Mouse (Mus musculus) limb, embryonic 15.5 days (tissue): ENCODE measurements around the gene Astn2. TPM values are rescaled to one million over a fixed set of nuclear protein-coding genes. Genes with fewer than 3 reads are reported as not detected.

Experiments
- ATAC-seq: fragments of 200-750 bp; cut with Nextera tagmentation; 2 replicates; pipeline ENCODE4 v1.8.0; 2017; ENCODE audit warnings: low read depth, moderate TSS enrichment; ENCODE audit not compliant: insufficient number of reproducible peaks, low FRiP score, low TSS enrichment
- H3K27ac ChIP-seq: fragments of 300-500 bp; sonication (generic); 2 replicates; pipeline ENCODE4 v1.5.1; 2015; ENCODE audit warnings: moderate library complexity, mild to moderate bottlenecking, inconsistent platforms
- H3K27me3 ChIP-seq: fragments of 300-500 bp; sonication (generic); 2 replicates; pipeline ENCODE4 v1.6.1; 2015; ENCODE audit warnings: inconsistent platforms
- H3K36me3 ChIP-seq: fragments of 300-500 bp; sonication (generic); 2 replicates; pipeline ENCODE4 v1.6.1; 2015; ENCODE audit warnings: inconsistent platforms
- H3K4me1 ChIP-seq: fragments of 300-500 bp; sonication (generic); 2 replicates; pipeline ENCODE4 v1.6.1; 2015; ENCODE audit warnings: inconsistent platforms
- H3K4me2 ChIP-seq: fragments of 300-500 bp; sonication (generic); 2 replicates; pipeline ENCODE4 v1.6.1; 2015; ENCODE audit warnings: mild to moderate bottlenecking, inconsistent platforms
- H3K4me3 ChIP-seq: fragments of 300-500 bp; sonication (generic); 2 replicates; pipeline ENCODE4 v1.5.1; 2015; ENCODE audit warnings: mild to moderate bottlenecking, inconsistent platforms
- H3K9ac ChIP-seq: fragments of 300-500 bp; sonication (generic); 2 replicates; pipeline ENCODE4 v1.6.1; 2015; ENCODE audit warnings: inconsistent platforms
- H3K9me3 ChIP-seq: fragments of 300-500 bp; sonication (generic); 2 replicates; pipeline ENCODE4 v1.6.1; 2016; ENCODE audit warnings: inconsistent platforms
- WGBS: fragments of 180-500 bp; shearing (Covaris S2); methylation state at CpG from one replicate; pipeline ENCODE4 v1.1.7; 2015; 5-methylcytosine and 5-hydroxymethylcytosine counted together
- polyA plus RNA-seq: library from polyadenylated mRNA; unstranded; fragments of >200 nt; fragmentation: Nextera tagmentation; extraction: Ambion mirVana; gene quantifications from 2 replicates; pipeline ENCODE4 v1.2.1, GENCODE M21; 2015

Astn2 gene
- polyA plus RNA-seq, 1 experiment from 2014 or later = 1.5 TPM

- H3K9me3 ChIP-seq = no peaks in the 10 kb centered on the region
- no peak for ATAC-seq
- no peak overlapping the region for H3K27ac ChIP-seq
- no peaks in the 10 kb centered on the region; the same call in 1 of the 2 replicates for H3K4me1 ChIP-seq
- no peak overlapping the region for H3K4me2 ChIP-seq
- WGBS = 76% methylated on average over 6 of the region's 6 CpGs
- H3K9ac ChIP-seq = no peak overlapping the region
- H3K4me3 ChIP-seq = no peak overlapping the region
- H3K36me3 ChIP-seq = no peaks in the 10 kb centered on the region
- no peaks in the 10 kb centered on the region for H3K27me3 ChIP-seq
Observed at GRCm38 (mm10) chr4:66306377-66306776, 98.0 kb downstream of the Astn2 start.

- H3K9me3 ChIP-seq = no peaks in the 10 kb centered on the region
- H3K36me3 ChIP-seq = no peaks in the 10 kb centered on the region
- no peaks in the 10 kb centered on the region; the same call in 1 of the 2 replicates for H3K4me1 ChIP-seq
- no peak overlapping the region for H3K4me2 ChIP-seq
- no peak overlapping the region for H3K27ac ChIP-seq
- no peak overlapping the region for H3K9ac ChIP-seq
- no peak overlapping the region for H3K4me3 ChIP-seq
- no peak for ATAC-seq
- no peaks in the 10 kb centered on the region for H3K27me3 ChIP-seq
- WGBS = 70% methylated on average over 7 of the region's 7 CpGs
Observed at GRCm38 (mm10) chr4:66302686-66303310, 101.6 kb downstream of the Astn2 start.

- Histone ChIP-seq H3K4me2 (no peak overlapping the region), H3K4me1 (no peaks in the 10 kb centered on the region), H3K27me3 (no peaks in the 10 kb centered on the region), H3K27ac (no peak overlapping the region), H3K9ac (no peak overlapping the region), H3K36me3 (no peaks in the 10 kb centered on the region), H3K9me3 (no peaks in the 10 kb centered on the region), H3K4me3 (no peak overlapping the region)
- no peak for ATAC-seq
Observed at GRCm38 (mm10) chr4:66285034-66285433, 119.4 kb downstream of the Astn2 start.

GRCm38 (mm10) chr4:66276096-66276495 is 128.3 kb downstream of the Astn2 start:
- Histone ChIP-seq H3K4me1 (peaks cover 7% of the 10 kb centered on the region; the same call in 1 of the 2 replicates), H3K27ac (no peak overlapping the region), H3K9me3 (no peaks in the 10 kb centered on the region), H3K27me3 (no peaks in the 10 kb centered on the region), H3K4me2 (no peak overlapping the region), H3K4me3 (no peak overlapping the region), H3K9ac (no peak overlapping the region), H3K36me3 (no peaks in the 10 kb centered on the region)
- WGBS = 62% methylated on average over 4 of the region's 4 CpGs
- ATAC-seq = no peak

GRCm38 (mm10) chr4:66271550-66272117 is 132.8 kb downstream of the Astn2 start:
- Histone ChIP-seq H3K4me2 (no peak overlapping the region), H3K36me3 (no peaks in the 10 kb centered on the region), H3K9me3 (no peaks in the 10 kb centered on the region), H3K9ac (no peak overlapping the region), H3K27ac (no peak overlapping the region), H3K4me1 (peaks cover 7% of the 10 kb centered on the region; the same call in 1 of the 2 replicates), H3K27me3 (no peaks in the 10 kb centered on the region), H3K4me3 (no peak overlapping the region)
- WGBS = 36% methylated on average over 6 of the region's 6 CpGs
- no peak for ATAC-seq

GRCm38 (mm10) chr4:66264031-66264430 is 140.4 kb downstream of the Astn2 start:
- Histone ChIP-seq H3K27ac (no peak overlapping the region), H3K36me3 (no peaks in the 10 kb centered on the region), H3K4me2 (no peak overlapping the region), H3K9ac (no peak overlapping the region), H3K9me3 (no peaks in the 10 kb centered on the region), H3K27me3 (no peaks in the 10 kb centered on the region), H3K4me1 (no peaks in the 10 kb centered on the region), H3K4me3 (no peak overlapping the region)
- no peak for ATAC-seq
- 74% methylated on average over 4 of the region's 4 CpGs for WGBS

GRCm38 (mm10) chr4:66261276-66261675 is 143.1 kb downstream of the Astn2 start:
- H3K4me2 ChIP-seq = no peak overlapping the region
- H3K4me1 ChIP-seq = no peaks in the 10 kb centered on the region
- no peak overlapping the region for H3K27ac ChIP-seq
- no peak overlapping the region for H3K4me3 ChIP-seq
- H3K9ac ChIP-seq = no peak overlapping the region
- H3K36me3 ChIP-seq = no peaks in the 10 kb centered on the region
- H3K27me3 ChIP-seq = no peaks in the 10 kb centered on the region
- ATAC-seq = no peak
- WGBS = 73% methylated on average over 3 of the region's 3 CpGs
- H3K9me3 ChIP-seq = no peaks in the 10 kb centered on the region

- no peak for ATAC-seq
- 80% methylated on average over 2 of the region's 2 CpGs for WGBS
- H3K9ac ChIP-seq = no peak overlapping the region
- H3K4me1 ChIP-seq = no peaks in the 10 kb centered on the region
- H3K27me3 ChIP-seq = no peaks in the 10 kb centered on the region
- H3K36me3 ChIP-seq = no peaks in the 10 kb centered on the region
- no peaks in the 10 kb centered on the region for H3K9me3 ChIP-seq
- no peak overlapping the region for H3K4me2 ChIP-seq
- H3K27ac ChIP-seq = no peak overlapping the region
- no peak overlapping the region for H3K4me3 ChIP-seq
Observed at GRCm38 (mm10) chr4:66258905-66259304, 145.5 kb downstream of the Astn2 start.

GRCm38 (mm10) chr4:66254695-66255492 is 149.5 kb downstream of the Astn2 start:
- Histone ChIP-seq H3K4me1 (no peaks in the 10 kb centered on the region), H3K36me3 (no peaks in the 10 kb centered on the region), H3K4me2 (no peak overlapping the region), H3K9me3 (no peaks in the 10 kb centered on the region), H3K27ac (no peak overlapping the region), H3K9ac (no peak overlapping the region), H3K4me3 (no peak overlapping the region), H3K27me3 (no peaks in the 10 kb centered on the region)
- WGBS = 81% methylated on average over 4 of the region's 4 CpGs
- no peak for ATAC-seq

- Histone ChIP-seq H3K4me2 (no peak overlapping the region), H3K27me3 (no peaks in the 10 kb centered on the region), H3K9me3 (no peaks in the 10 kb centered on the region), H3K4me3 (no peak overlapping the region), H3K4me1 (no peaks in the 10 kb centered on the region), H3K9ac (no peak overlapping the region), H3K36me3 (no peaks in the 10 kb centered on the region), H3K27ac (no peak overlapping the region)
- ATAC-seq = no peak
- 37% methylated on average over 8 of the region's 8 CpGs for WGBS
Observed at GRCm38 (mm10) chr4:66248521-66248920, 155.9 kb downstream of the Astn2 start.

- H3K27me3 ChIP-seq = no peaks in the 10 kb centered on the region
- peak; percentile 71 for ATAC-seq
- H3K4me2 ChIP-seq = no peak overlapping the region
- H3K9me3 ChIP-seq = no peaks in the 10 kb centered on the region
- no peaks in the 10 kb centered on the region for H3K36me3 ChIP-seq
- no peak overlapping the region for H3K9ac ChIP-seq
- H3K27ac ChIP-seq = no peak overlapping the region
- no peak overlapping the region for H3K4me3 ChIP-seq
- H3K4me1 ChIP-seq = no peaks in the 10 kb centered on the region
Observed at GRCm38 (mm10) chr4:66242683-66243082, 161.7 kb downstream of the Astn2 start.

GRCm38 (mm10) chr4:66232799-66233198 is 171.6 kb downstream of the Astn2 start:
- Histone ChIP-seq H3K27me3 (no peaks in the 10 kb centered on the region), H3K4me1 (no peaks in the 10 kb centered on the region), H3K9me3 (no peaks in the 10 kb centered on the region), H3K36me3 (no peaks in the 10 kb centered on the region), H3K4me2 (no peak overlapping the region), H3K4me3 (no peak overlapping the region), H3K9ac (no peak overlapping the region), H3K27ac (no peak overlapping the region)
- WGBS = 55% methylated on average over 3 of the region's 3 CpGs
- ATAC-seq = no peak
